Mouse (Mus musculus) gonadal fat pad, adult 2 months (tissue): ENCODE measurements around the gene Ube2h. TPM values are rescaled to one million over a fixed set of nuclear protein-coding genes. Genes with fewer than 3 reads are reported as not detected.

Experiments
- DNase-seq: peaks from one replicate; pipeline ENCODE4 v3.0.0-alpha.2; 2012; ENCODE audit warnings: low read depth
- polyA plus RNA-seq: library from polyadenylated mRNA; depleted of rRNA; stranded (reverse); fragments of >200 nt; gene quantifications from 2 replicates; pipeline ENCODE4 v1.2.3, GENCODE M21; 2012

Ube2h gene
- polyA plus RNA-seq, 1 experiment = 39.8 TPM

GRCm38 (mm10) chr6:30299683-30300082, 4.7 kb downstream of the Ube2h start:
- DNase-seq = no peak

GRCm38 (mm10) chr6:30299116-30299515, 5.2 kb downstream of the Ube2h start:
- no peak for DNase-seq

GRCm38 (mm10) chr6:30292579-30292978, 11.8 kb downstream of the Ube2h start:
- no peak for DNase-seq

GRCm38 (mm10) chr6:30287958-30288357, 16.4 kb downstream of the Ube2h start:
- no peak for DNase-seq

GRCm38 (mm10) chr6:30286642-30287041, 17.7 kb downstream of the Ube2h start:
- no peak for DNase-seq

- no peak for DNase-seq
Measured at GRCm38 (mm10) chr6:30284177-30284576, 20.2 kb downstream of the Ube2h start.

- DNase-seq = no peak
Measured at GRCm38 (mm10) chr6:30282361-30282760, 22.0 kb downstream of the Ube2h start.

- no peak for DNase-seq
Measured at GRCm38 (mm10) chr6:30278374-30278773, 26.0 kb downstream of the Ube2h start.

GRCm38 (mm10) chr6:30276882-30277281, 27.5 kb downstream of the Ube2h start:
- no peak for DNase-seq

- DNase-seq = no peak
Measured at GRCm38 (mm10) chr6:30276375-30276774, 28.0 kb downstream of the Ube2h start.

GRCm38 (mm10) chr6:30275159-30275847, 29.0 kb downstream of the Ube2h start:
- DNase-seq = no peak

- no peak for DNase-seq
Measured at GRCm38 (mm10) chr6:30272911-30273310, 31.4 kb downstream of the Ube2h start.

GRCm38 (mm10) chr6:30272338-30272905, 31.9 kb downstream of the Ube2h start:
- no peak for DNase-seq

- DNase-seq = no peak
Measured at GRCm38 (mm10) chr6:30269846-30270245, 34.5 kb downstream of the Ube2h start.

- no peak for DNase-seq
Measured at GRCm38 (mm10) chr6:30267486-30267885, 36.9 kb downstream of the Ube2h start.

GRCm38 (mm10) chr6:30265402-30265801, 38.9 kb downstream of the Ube2h start:
- DNase-seq = no peak

- DNase-seq = no peak
Measured at GRCm38 (mm10) chr6:30263053-30263452, 41.3 kb downstream of the Ube2h start.

- DNase-seq = no peak
Measured at GRCm38 (mm10) chr6:30259271-30259670, 45.1 kb downstream of the Ube2h start.

GRCm38 (mm10) chr6:30257962-30258361, 46.4 kb downstream of the Ube2h start:
- no peak for DNase-seq

- DNase-seq = no peak
Measured at GRCm38 (mm10) chr6:30255846-30256245, 48.5 kb downstream of the Ube2h start.

GRCm38 (mm10) chr6:30252271-30253010, 51.9 kb downstream of the Ube2h start:
- peak; percentile 40 for DNase-seq

GRCm38 (mm10) chr6:30248708-30249107, 55.6 kb downstream of the Ube2h start:
- DNase-seq = peak; percentile 81

GRCm38 (mm10) chr6:30245940-30246339, 58.4 kb downstream of the Ube2h start:
- DNase-seq = no peak
